Mouse (Mus musculus) CD4-positive helper T cell, adult 2 months (primary cell): ENCODE data around the gene Gm21885.

Experiments
- DNase-seq: peaks from one replicate; pipeline ENCODE4 v3.0.0-alpha.2; 2012; ENCODE audit warnings: low read depth, missing footprints, low spot score

The Gm21885 gene

DNA sequence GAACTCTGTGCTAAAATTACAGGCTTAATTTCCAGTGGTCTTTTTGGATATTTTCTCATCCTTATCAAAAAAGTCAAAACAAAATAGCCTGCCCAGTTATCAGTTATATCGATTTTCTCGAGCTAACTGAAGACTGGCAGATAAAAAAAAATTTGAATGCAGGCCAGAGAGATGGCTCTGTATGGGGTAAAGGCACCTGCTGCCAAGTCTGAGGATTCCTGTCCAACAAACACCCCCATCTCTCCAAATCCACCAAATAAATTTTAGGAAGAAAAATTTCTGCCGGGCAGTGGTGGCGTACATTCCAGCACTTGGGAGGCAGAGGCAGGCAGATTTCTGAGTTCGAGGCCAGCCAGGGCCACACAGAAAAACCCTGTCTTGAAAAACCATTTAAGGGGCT, 36.4 kb downstream of the Gm21885 start:
- no peak for DNase-seq

DNA sequence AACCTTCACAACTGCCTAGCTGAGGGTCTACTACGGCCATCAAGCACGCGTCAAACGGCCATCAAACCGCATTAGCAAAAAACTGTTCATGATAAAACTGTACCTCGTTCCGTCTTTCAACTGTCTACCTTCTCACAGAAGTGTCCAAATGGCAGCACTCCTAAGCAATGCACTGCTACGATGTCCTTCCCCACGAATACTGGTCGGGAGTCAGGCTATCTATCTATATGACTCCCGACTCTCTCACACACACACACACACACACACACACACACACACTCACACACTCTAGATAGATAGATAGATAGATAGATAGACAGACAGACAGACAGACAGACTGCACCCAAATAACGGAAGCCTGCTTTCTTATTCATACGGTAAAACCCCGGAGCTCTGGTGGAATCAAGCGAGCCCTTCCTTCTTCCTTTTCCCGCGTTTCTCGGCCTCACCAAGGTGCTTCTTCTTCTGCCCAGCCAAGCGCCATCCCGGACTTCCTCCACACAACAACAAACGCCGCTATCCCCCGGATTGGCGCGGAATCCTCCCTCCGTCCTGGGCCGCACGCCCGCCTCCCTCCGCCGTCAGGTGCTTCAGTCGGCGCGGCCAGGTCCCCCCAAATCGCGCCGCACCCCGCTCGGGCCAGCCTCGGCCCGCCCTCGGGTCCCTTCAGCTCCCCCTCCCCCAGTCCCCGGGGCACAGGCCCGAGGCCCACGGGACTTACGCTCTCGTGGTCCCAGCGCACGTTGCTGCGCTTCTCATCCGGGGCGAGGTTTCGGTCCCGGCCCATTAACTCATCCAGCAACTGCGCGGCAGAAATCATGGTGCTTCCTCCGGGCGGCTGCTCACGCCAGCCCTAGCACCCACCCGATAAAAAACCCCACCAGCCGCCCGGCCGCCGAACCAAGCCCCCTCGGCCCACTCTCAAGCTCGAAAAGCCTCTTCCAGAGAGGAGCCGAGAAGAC, 39.6 kb downstream of the Gm21885 start:
- no peak for DNase-seq

DNA sequence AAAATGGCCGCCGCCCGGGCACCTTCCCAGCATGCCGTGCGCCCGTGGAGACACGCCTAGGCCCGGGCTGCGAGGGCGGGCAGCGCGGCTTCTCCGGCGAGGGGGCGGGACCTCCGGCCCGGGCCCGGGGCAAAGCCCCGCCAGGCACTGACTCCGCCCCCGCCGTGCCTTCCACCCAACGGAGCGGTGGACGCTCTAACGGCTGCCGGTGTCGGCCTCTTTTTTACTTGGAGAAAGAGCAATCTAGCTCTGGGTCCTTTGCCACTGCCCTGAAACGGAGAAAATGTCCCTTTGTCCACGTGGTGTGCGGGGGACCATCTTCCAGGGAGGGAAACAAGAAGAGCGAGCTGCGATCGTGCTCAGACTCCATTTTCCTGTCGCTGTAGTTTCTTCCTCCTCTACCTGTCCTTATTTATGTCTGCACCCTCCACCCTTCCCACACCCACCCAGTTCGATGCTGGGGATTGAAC, 40.3 kb downstream of the Gm21885 start, which contains the start of gene Luc7l3:
Luc7l3 (minus strand) TSS at position 58 of the 470 bp plus-strand sequence.
- DNase-seq: peak; percentile 95

DNA sequence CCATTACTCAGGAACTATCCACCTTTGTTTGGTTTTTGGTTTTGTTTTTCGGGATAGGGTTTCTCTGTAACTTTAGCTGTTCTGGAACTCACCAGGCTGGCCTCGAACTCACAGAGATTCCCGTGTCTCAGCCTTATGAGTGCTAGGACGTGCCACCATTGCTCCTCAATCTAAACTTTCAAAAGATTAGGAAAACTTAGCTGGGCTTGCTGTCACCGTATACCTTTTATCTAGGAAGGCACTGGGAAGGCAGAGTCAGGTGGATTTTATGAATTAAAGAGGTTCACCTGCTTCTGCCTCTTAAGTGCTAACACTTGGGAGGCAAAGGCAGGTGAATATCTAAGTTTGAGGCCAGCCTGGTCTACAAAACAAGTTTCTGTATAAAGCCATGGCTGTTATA, 41.0 kb downstream of the Gm21885 start:
- DNase-seq: no peak

DNA sequence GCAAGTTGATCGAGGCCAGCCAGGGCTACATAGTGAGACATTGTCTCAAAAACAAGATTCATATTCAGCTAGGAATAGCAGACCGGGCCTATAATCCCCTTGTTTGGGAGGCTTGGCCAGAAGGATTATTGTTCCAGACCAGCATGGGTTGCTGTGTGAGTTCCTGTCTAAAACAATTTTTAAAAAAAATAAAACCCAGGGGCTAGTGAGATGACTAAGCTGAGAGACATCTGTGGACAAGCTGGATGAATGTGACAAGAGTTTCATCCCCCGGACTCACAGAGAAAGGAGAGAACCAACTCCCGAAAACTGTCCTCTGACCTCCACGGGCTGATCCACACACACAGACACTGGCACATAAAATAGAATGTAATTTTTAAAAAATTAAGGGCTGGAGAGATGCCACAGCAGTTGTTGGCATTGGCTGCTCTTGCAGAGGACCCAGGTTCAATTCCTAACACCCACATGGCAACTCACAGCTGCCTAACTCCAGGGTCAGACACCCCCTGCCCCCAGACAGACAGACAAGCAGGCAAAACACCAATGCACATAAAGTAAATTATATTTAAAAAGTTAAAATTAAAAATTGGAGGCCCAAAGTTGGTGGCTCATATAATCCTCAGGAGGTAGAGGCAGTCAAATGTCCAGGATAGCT, 41.7 kb downstream of the Gm21885 start:
- DNase-seq: no peak

DNA sequence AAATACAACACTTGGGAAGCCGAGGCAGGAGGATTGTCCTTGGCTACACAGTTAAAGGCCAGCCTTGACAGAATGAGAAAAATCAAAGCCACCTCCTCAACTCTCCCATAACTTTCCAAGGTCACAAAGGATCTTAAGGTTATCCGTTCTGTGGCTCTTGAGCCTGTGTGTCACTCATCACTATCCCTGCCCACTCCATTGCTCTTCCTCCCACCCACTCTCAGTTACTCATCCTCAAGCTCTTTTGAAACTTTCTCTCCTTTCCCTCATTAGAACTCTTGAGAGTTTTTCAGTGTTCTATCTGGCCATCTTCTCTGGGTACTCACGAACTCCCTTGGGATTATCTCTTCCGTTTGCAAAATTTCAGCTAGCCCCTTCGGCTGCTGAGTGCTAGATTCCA, 42.9 kb downstream of the Gm21885 start:
- no peak for DNase-seq

DNA sequence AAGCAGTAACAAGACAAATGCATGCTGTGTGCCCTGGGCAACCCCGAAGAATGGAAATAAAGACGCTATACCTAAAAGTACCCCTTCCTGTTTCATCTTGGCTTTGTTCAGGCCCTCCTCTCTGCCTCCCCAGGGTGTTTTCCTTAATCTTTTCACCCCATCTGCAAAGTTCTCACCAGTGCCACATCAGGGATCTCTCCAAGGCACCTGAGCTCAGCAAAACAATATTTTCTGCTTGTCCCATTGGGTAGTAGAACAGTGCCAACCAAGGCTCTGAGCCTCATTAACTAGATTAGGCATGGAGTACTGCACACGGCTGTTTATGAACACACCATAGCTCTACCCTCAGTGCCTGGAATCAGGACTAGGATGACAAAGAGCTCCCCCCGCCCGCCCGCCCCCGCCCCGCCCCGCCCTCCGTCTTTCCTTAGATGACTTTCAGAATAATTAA, 45.3 kb downstream of the Gm21885 start:
- no peak for DNase-seq

DNA sequence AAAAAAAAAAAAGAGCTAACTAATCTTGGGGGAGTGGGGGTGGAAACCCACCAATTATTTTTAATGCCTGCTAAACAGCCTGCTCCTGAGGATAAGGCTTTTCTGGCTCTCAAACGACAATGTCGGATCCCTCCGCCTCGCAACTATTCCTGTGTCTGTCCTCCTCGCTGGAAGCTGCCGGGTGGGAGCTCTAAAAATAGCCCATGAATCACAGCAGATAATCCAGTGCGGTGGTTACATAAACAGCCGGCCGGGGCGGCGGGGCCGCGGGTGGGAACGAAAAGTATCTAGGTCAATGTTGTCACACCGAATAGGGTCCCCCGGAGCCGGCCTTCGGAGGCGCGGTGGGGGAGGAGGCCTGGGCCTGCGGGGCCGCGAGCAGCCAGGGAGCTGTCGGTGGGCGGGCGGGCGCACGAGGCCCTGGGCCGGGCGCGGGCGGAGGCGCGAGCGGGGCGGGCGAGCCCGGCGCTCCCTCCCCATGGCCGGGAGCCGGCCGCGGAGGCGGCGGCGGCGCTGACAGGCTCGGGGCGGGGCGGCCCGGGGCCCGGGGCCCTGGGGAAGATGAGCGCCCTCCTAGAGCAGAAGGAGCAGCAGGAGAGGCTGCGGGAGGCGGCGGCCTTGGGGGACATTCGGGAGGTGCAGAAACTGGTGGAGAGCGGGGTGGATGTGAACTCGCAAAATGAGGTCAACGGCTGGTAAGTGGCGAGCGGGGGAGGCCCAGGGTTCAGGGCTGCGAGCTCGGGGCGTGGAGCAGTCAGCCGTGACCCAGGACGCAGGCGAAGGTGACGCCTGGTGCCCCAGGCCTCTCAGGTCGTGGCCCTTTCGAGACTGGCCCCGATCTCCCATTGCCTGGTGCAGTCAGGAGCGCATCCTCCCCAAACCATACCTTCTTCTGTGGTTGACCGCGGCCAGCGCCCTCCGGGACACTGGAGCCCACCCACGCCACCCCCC, 46.3 kb downstream of the Gm21885 start, which contains the start of gene Ankrd40:
Ankrd40 (plus strand) TSS at position 309 of the 951 bp plus-strand sequence.
- peak; percentile 89 for DNase-seq

DNA sequence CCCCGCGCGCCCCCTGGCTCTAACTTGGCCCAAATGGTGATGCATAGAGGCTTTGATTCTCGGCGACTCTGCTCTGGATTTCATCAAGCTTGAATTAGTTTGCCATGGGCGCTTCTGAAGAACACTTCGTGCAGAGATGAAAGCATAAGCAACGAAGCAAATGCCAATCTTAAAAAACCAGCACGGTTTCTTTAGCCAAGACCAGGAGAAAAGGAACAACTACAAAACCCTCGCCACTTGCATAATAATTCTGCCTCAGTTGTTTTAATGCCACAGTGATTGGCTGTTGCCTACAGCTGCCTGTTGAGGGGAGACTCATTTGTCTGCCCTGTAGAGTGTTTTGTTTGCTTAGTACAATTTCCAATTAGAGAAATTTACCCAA, 47.0 kb downstream of the Gm21885 start:
- DNase-seq: no peak

DNA sequence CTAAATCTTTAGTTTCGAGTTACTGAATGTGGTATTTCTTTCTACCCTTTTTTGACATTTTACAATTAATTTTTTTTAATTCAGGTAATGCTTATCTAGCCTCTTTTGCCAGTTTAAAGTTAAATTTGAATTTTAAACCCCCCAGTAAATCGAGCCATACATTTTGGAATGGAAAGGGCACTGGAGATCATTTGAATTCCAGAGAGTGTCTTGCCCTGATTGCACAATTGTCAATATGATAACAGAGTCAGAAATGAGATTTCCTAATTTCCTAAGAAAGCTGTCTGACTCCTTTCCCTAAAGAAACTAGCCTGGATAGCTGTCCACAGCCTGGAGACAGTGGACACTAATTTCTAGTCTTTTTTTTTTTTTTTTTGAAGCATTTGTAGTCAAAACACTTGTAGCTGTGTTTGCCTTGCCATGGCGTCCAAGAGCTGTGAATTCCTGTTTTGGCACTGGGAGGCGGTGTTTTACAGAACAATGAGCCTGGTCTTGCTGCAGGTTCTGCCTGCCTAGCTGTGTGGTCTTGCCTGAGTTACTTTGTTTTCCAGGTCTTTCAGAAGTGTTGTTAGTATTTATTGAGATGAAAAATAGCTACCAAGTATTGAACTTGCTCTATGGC, 47.7 kb downstream of the Gm21885 start:
- peak; percentile 37 for DNase-seq

DNA sequence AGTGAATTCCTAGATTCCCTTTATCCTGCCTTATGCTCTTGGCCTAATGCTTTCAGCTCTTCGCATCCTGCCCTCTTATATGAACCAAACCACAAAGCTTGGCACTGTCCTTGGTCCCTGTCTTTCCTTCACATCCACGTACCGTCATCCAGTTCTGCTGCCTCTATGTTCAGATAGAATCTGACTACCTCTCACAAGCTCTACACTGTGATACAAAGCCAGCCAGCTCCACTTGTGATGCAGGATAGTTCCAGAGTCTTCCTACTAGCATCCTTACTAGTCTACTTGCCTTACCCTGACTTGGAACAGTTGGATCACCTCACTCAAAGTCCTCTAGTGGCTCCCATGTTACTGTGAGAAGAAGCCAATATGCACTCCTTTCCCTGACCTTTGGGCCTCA, 48.5 kb downstream of the Gm21885 start:
- DNase-seq: no peak

DNA sequence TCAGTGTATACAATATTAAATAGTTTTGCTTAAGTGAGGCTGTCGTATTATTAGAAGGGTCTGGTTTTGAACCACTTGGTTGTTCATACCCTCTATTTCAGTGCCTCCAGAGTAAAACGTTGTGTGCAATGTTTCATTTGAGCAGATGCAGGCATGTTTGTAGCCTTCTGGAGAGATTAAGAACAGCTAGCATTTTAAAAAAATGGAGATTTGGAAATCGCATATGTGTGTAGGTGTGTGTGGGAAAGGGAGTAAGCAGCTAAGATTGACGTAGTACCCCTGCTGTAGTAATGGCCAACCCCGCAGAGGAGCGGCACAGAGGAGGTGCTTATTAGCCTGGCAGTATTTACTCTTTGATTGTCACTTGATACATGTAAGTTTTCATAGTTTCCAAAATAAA, 51.1 kb downstream of the Gm21885 start:
- DNase-seq: no peak

DNA sequence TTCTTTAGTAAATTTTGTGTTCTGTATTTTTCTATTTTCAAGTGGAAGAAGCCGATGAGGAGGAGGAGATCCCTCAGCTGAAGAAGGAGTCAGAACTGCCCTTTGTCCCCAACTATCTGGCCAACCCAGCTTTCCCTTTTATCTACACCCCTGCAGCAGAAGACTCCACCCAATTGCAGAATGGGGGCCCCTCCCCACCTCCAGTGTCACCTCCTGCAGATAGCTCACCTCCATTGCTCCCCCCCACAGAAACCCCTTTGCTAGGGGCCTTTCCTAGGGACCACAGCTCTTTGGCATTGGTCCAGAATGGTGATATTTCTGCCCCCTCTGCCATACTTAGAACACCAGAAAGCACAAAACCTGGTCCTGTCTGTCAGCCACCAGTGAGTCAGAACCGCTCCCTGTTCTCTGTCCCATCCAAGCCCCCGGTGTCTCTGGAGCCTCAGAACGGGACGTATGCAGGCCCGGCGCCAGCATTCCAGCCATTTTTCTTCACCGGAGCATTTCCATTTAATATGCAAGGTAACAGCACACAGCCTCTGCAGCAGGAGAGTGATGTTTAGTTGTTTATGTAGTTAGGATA, 52.8 kb downstream of the Gm21885 start:
- no peak for DNase-seq
